Mouse (Mus musculus): ENCODE results near the gene Doc2g.
"Not testable (repeated sequence)": the region's sequence is repeated elsewhere in the genome, so short reads cannot be mapped to it uniquely, and the experiment has no call there.

DNA sequence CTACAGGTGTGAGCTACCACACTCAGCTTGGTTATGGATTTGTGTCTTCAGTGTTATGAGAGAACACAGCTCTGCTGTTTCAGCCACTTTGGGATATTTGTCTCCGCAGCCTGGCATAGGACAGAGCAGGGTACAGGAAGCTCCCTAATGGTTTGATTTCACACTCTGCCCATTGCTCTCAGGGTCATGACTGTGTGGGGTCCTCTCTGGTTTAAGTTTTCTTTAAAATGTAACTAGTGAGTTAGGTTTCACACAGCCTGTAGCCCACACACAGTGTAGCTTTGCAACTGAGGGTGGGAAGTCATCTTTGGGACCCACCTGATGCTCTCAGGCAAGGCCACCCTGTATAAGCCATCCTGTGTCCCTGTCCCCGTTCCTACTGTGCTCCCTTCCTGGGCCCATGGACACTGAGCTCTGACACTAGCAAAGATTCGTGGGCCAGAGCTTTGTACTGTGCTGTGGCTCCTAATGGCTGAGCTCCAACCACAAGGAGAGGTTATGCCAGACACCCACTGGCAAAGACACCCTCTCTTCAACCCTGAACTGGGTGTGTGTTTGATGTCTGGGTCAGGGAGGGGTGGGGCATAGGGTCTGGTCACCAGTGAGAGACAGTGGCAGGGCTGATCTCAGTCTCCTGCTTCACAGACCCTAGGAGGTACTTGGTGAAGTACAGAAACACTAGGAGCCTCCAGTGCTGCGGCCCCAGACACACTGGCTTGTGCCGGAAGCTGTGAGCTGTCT, 45.6 kb upstream of the Doc2g start:
- not testable (repeated sequence) for TF ChIP-seq GATA1, TAL1 (IDR thresholded peaks at IDR 0.05; ENCODE audit: low read length)

Data from erythroblast, embryonic 14.5 days (primary cell).